Mouse (Mus musculus): ENCODE data around the gene Rpl41. TPM values are rescaled to one million over a fixed set of nuclear protein-coding genes. Genes with fewer than 3 reads are reported as not detected.
"Not testable (repeated sequence)": the region's sequence is repeated elsewhere in the genome, so short reads cannot be mapped to it uniquely, and the experiment has no call there.

Gene Rpl41
- polyA plus RNA-seq, 1 experiment = 1,933 TPM

- DNase-seq (ENCODE audit: extremely low spot score in 1 of 2, low spot score in 1 of 2) = peak; percentile 91 to 93
Measured at GRCm38 (mm10) chr10:128525671-128526308, 23.3 kb downstream of the Rpl41 start, which contains the start of gene Esyt1. TSS of gene Esyt1 (minus strand) at chr10:128525871.

DNA sequence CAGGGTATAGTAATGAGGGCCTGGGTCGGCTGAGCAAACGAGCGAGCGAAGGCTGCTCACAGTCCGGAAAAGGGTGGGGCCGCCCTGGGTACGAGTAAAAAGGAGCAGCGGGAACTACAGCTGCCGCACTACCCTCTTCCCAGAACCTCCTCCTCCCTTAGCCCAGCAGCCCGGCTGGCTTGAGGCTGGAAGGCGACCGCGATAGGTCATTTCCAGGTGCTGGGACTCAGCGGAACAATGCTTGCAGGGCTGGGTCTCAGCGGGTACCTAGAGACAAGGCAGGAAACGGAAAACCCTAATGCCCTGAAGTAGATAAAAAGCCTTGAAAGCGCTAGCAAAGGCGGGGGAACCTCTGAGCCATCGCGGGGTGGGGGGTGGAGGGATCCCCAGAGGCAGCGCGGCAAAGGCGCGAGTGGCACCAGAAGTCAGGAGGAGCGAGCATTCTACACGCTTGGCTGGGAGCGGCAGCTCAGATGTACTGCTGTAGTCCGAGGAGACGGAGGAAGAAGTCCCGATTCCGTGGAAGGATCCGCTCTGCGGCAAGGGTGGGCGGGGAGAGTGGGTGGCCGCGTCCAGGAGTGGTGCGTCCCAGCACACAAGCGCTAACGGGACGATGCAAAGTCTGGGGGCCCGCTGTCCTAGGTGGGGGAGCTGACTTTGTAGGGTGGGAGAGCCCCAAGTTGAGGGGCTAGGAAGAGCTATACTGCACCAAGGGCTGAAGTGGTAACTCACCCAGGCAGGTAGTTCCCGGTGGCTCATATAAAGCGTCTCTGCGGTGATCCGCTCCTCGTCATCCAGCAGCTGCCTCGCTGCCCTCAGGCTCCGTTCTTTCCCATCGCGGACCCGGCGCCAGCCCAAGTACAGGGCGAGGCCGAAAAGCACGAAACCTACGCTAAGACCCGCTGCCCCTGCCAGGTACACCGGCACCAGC, 24.1 kb downstream of the Rpl41 start:
- peak in 1 of 2 experiments; percentile 54 for DNase-seq (ENCODE audit: extremely low spot score in 1 of 2, low spot score in 1 of 2)

DNA sequence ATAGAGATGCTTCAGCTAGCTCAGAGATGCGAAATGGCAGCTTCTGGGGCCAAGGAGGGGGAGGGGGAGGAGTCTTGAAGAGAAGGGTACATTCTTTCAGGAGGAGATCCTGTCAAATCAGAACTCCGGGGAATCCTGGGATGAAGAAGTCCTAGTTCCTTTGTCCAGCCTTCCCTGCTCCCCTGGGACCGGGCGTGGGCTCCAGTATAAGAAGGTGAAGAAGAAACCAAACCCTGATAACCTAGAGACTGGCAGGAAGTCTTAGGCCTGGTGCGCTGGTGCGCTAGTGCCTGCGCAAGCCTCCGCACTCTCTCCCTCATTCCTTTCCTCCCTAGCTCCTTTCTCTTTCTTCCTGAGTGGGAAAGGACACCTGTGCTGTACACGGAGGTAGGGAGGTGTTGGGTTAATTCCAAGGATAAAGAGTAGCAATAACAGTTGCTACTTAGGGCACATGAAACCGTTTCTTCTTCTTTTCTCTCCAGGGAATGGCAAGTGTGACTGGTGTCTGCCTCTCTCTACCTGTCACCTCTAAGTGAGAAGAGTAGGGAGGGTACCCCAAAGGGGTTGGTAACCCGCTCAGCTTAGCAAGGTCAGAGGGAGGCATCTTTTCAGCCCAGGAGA, 24.9 kb downstream of the Rpl41 start:
- no peak for DNase-seq (ENCODE audit: extremely low spot score in 1 of 2, low spot score in 1 of 2)

DNA sequence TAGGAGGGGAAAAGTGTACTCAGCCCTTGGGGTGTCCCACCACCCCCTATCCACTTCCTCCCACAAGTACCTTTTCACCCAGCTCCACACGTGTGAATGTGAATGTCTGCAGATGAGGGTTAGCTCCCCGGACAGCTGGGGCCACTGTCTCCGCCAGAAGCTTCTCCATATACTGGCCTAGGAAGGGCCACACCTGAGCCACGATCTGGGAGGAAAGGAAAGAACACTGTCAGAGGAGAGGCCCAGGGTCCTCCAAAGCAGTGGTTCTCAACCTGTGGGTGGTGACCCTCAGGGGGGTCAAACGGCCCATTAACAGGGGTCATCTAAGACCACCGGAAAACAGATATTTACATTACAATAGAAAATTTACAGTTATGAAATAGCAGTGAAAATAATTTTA, 26.8 kb downstream of the Rpl41 start:
- no peak for DNase-seq (ENCODE audit: extremely low spot score in 1 of 2, low spot score in 1 of 2)

DNA sequence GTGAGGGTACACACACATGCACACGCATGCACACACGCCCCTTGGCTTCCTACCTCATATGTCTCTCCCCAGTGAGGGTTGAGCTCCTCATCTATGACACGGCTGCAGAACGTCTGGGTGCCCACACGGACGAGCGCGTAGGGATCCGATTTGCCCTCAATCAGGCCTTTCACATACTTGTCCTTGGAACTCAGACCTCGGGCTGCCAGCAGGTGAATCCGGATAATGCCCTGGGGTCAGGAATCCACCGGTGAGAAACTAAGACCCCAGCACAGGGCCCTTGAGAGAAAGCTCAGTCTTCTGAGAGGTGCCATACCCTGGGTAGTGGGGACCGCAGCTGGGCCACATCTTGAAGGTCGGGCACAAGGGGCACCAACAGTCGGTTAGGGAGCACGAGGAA, 28.5 kb downstream of the Rpl41 start:
- no peak for DNase-seq (ENCODE audit: extremely low spot score in 1 of 2, low spot score in 1 of 2)

- peak in 1 of 2 experiments; percentile 57 for DNase-seq (ENCODE audit: extremely low spot score in 1 of 2, low spot score in 1 of 2)
Measured at GRCm38 (mm10) chr10:128518833-128519232, 30.3 kb downstream of the Rpl41 start.

DNA sequence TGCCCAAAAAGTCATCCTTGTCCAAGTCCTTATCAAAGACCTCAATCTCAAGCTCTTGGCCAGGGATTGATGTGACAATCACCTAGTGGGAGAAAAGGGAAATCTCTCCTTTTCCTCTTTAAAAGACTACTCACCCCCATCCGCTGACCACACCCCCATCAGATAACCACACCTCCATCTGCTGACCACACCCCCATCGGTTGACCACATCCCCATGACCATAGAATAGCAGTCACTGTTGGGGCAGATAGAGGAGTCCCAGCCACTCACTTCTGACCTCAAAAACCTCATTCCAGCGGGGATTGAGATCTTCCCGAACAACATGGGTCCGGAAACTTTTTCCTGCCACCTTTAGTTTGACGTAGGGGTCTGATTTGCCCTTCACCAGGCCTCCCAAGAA, 32.4 kb downstream of the Rpl41 start:
- no peak for DNase-seq (ENCODE audit: extremely low spot score in 1 of 2, low spot score in 1 of 2)

DNA sequence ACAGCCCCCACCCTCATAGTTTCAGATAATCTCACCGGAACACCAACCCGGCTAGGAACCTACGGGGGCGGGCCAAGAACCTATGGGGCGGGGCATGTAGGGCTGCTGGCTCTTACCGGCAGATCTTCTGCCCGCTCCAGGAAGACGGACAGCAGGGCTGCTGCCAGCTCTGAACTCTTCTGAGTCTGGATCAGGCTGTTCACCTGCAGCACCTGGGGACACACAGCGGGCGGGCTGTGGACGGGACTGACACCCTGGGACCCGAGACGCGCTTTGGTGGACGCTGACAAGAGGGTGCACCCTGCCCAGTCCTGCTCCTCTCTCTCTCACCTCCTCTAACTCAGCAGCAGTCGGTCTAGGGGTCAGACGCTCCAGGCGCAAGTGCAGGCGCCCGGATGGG, 33.1 kb downstream of the Rpl41 start:
- DNase-seq (ENCODE audit: extremely low spot score in 1 of 2, low spot score in 1 of 2) = no peak

DNA sequence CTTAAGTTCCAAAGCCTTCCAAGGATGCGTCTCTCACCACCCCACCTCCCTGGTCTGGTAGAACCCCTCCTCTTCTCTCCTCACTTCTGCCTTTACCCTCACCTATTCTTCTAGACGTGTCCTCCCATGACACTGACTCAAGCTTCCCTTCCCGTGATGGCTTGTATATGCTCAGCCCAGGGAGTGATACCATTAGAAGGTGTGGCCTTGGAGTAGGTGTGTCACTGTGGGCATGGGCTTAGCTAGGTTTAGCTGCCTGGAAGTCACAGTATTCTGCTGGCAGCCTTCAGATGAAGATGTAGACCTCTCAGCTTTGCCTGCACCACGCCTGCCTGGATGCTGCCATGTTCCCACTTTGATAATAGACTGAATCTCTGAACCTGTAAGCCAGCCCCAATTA, 34.1 kb downstream of the Rpl41 start:
- DNase-seq (ENCODE audit: extremely low spot score in 1 of 2, low spot score in 1 of 2) = no peak

DNA sequence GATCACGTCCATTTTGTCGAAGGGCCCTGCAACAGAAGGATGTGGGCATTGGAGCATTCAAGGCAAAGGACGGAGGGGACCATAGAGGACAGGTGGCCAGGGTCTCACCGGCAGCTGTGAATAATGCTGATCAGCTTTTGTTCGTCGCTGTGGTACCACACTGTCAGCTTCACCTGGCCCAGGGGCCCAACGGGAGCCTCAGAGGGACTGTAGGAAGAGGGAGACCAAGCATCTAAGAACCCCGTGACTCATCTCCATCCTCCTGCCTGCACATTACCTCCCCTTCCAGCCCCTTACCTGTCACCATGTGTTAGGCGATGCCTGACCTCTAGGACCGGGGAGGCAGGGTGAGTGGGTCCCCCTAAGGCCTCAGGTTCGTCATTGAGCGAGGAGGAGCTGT, 37.3 kb downstream of the Rpl41 start:
- DNase-seq (ENCODE audit: extremely low spot score in 1 of 2, low spot score in 1 of 2) = no peak

DNA sequence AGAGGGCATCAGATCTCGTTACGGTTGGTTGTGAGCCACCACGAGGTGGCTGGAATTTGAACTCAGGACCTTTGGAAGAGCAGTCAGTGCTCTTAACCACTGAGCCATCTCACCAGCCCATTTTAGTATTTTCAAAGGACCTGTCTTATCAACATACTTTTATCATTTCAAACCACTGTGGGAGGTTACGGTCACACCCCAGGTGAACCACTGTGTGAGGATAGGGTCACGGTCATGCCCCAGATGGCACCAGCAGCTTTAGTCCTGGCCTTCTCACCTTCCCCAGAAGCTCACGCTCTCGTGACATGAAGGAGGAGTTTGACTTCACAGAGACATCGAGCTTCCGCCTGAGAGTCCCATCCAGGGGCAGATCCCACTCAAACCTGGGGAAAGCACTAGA, 37.9 kb downstream of the Rpl41 start:
- DNase-seq (ENCODE audit: extremely low spot score in 1 of 2, low spot score in 1 of 2) = no peak

- no peak for DNase-seq (ENCODE audit: extremely low spot score in 1 of 2, low spot score in 1 of 2)
Measured at GRCm38 (mm10) chr10:128510301-128510700, 38.8 kb downstream of the Rpl41 start.

- DNase-seq (ENCODE audit: extremely low spot score in 1 of 2, low spot score in 1 of 2) = no peak
Measured at GRCm38 (mm10) chr10:128509831-128510230, 39.3 kb downstream of the Rpl41 start.

- DNase-seq (ENCODE audit: extremely low spot score in 1 of 2, low spot score in 1 of 2) = no peak
Measured at GRCm38 (mm10) chr10:128509203-128509602, 39.9 kb downstream of the Rpl41 start.

DNA sequence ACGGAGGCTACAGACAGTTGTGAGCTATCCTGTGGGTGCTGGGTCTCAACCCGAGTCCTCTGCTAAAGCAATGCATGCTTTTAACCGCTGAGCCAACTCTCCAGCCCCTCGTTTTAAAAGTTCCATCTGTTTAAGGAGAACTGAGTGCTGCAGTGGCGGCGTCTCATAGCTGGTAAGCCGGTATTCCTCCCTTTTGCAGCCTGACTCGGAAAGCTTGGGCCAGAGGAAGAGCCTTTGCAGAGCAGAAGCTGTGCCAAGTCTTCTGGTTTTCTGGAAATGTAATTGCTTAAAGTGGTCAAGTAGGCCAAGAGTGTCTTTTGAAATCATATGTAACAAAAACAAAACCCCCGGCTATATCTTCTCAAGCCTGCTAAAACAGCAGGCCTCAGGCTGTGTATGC, 40.8 kb downstream of the Rpl41 start:
- no peak for DNase-seq (ENCODE audit: extremely low spot score in 1 of 2, low spot score in 1 of 2)

- DNase-seq (ENCODE audit: extremely low spot score in 1 of 2, low spot score in 1 of 2) = no peak
Measured at GRCm38 (mm10) chr10:128505974-128506373, 43.1 kb downstream of the Rpl41 start.

- DNase-seq (ENCODE audit: extremely low spot score in 1 of 2, low spot score in 1 of 2) = not testable (repeated sequence)
Measured at GRCm38 (mm10) chr10:128505371-128505667, 43.8 kb downstream of the Rpl41 start.

- no peak for DNase-seq (ENCODE audit: extremely low spot score in 1 of 2, low spot score in 1 of 2)
Measured at GRCm38 (mm10) chr10:128504641-128505370, 44.3 kb downstream of the Rpl41 start.

DNA sequence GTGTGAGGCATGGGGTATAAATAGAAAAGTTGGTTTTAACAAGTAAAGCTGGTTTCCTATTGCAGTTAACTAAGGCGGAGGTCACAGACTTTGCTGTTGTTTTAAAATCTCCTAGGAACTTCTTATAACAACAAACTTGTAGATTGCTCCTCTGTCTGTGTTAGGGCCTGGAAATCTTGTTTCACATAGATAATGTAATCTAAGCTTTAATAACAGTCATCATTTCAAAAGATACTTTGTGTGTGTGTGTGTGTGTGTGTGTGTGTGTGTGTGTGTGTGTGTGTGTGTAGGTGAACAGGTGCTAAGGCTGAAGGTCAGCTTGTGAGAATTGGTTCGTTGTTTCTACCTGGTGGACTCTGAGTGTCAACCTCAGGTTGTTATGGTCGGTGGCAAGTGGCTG, 45.1 kb downstream of the Rpl41 start:
- no peak for DNase-seq (ENCODE audit: extremely low spot score in 1 of 2, low spot score in 1 of 2)

DNA sequence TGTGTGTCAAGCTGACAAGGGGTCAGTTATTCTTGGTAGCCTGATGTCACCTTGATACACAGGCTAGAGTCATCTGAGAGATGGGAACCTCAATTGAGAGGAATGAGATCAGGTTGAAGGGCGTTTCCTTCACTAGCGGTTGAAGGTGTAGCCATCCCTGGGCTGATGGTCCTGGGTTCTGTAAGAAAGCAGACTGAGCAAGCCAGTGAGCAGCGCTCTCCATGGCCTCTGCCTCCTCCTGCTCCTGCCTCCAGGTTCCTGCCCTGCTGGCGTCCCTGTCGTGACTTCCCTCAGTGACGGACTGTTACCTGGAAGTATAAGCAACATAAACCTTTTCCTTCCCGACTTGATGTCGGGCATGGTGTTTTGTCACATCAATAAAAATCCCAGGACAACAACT, 45.6 kb downstream of the Rpl41 start:
- no peak for DNase-seq (ENCODE audit: extremely low spot score in 1 of 2, low spot score in 1 of 2)

DNA sequence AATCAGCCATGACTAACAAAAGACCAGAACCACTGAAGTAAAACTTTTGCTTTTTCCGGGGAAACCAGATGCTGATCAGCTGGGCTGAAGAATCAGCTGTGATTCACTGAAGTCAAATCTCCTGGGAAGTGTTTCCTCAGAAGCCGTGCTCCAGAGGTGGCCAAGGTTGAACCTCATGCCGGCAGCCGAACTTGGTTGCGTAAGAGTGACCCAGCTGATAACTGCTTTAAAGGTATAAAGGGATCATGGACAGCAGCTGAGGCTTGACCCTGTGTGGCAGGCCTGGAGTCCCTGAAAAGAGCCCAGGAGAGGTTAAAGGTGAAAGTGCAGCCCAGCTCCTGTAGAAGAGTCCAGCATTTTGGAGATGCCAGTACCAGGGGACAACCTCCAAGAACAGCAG, 46.8 kb downstream of the Rpl41 start:
- no peak for DNase-seq (ENCODE audit: extremely low spot score in 1 of 2, low spot score in 1 of 2)

Data from frontal cortex, adult 2 months (tissue).